Mouse (Mus musculus) ES-Bruce4 (cell line): ENCODE measurements around the gene Snrnp70.

Experiments
- CTCF ChIP-seq: IDR thresholded peaks from one replicate; pipeline ENCODE4 v1.8.1; 2011; ENCODE audit warnings: low read depth, low read length
- EP300 ChIP-seq: IDR thresholded peaks from 2 replicates; pipeline ENCODE4 v1.6.1; 2011; ENCODE audit warnings: low read depth, low read length; ENCODE audit not compliant: insufficient read depth

- no peak for TF ChIP-seq CTCF
- TF ChIP-seq EP300: no peak
Measured at GRCm38 (mm10) chr7:45413113-45413863, 17.7 kb upstream of the Snrnp70 start, which contains the start of gene Ntf5.
